Mouse (Mus musculus) kidney, postnatal 14 days (tissue): ENCODE data around the gene She.

ENCODE experiments used
- DNase-seq: peaks from one replicate; pipeline ENCODE4 v3.0.0; 2022; ENCODE audit warnings: mixed read lengths

Gene She

DNA sequence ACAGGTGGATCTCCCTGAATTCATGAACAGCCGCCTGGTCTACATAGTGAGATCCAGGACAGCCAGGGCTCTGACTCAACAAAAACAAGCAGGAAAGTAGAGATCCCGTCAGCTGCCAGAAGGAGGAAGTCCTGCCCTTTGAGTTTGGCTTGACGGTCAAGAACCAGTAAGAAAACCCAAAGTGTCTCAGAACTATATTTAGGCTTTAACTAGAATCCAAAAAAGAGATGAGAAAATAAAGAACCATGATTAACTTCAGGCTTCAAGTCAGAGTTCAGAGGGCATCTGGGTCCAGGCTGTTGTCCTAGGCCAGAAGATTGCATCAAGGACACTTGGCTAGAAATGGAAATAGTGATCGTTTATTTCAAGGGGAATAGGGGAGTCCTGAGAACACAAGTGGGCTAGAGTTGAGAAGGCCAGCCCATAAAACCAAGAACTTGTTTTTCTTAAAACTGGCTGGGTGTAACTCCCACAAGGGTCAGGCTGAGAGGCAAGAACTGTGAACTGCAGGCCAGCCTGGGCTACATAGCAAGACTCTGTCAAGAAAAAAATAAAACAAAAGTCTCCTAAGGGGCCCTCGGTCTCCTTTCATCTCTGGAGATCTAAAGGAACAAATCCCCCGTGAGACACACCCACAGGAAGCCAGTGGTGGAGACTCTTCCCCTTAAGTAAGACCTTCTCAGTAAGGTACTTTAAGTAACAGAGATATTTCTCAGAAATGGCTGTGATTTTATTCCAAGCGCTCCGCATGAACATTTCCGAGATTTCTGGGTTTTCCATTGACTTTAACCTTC, 32.7 kb downstream of the She start:
- peak; percentile 69 for DNase-seq

DNA sequence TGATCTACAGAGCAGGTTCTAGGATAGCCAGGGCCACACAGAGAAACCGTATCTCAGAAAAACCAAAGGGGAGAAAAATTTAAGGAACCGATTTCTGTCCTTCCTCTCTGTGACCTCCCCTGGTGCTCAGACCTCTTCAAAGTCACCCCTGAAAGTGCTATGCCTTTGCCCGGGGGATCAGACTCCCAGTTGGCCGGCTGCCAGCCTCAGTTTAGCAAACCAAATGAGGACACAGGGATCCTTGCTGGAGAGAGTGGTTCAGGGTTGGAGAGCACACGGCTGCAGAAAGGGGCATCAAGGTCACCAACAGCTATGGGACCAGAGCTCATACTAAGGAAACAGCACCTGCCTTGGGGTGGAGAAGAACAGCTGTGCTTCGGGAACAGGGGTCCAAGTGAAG, 33.9 kb downstream of the She start:
- DNase-seq: no peak

DNA sequence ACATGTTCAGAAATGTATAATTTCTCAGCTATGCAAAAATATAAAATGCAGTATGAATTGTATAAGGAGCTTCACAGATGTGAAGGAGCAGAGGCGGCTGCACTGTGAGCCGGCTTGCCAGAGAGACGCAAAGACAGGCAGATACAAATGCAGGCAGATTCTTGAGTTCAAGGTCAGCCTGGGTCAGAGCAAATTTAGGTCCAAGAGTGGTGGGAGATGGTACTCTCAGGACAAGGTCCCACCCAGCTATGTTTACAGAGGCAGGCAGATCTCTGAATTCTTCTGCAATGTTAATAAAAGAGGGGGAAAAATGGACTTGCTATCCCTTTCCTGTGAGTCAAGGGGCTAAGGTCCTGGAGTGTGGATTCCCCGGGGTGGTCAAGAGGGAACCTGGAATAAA, 34.6 kb downstream of the She start:
- DNase-seq: no peak

GRCm38 (mm10) chr3:89867651-89868050, 36.5 kb downstream of the She start:
- no peak for DNase-seq

DNA sequence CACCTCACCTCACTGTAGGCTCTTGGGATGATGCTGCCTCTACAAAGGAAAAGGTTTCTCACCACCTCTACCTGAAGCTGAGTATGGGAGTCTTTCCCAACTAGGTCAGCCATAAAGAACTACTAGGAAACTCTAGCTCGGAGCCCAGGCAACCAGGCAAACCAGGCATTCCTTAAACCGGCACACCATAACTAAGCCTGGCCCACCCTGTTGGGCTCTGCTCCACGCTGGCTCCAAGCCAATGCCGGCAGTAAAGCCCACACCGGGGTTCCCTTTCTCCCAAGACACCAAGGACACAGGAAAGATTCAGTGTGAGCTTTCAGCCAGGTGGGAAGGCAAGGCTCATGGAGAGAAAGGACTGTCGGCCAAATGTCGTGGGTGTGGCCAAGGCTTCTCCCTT, 37.2 kb downstream of the She start:
- DNase-seq: peak; percentile 58

DNA sequence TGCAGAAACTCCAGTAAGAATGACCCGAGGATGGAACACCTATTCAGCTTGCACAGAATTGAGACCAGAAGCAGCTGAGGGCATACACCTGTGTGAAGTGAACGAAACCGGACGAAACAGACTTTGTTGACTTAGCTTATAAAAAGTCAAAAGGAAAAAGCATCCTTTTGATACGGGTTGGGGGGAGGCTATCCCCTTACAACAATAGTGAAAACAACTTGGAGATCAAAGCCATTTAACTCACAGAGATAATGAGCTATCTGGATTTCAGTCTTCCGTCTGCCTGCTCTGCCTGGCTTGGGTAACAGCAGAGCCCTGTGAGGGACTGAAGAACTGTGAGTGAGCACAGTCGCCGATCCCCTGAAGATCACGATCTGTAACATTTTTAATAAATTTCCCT, 37.8 kb downstream of the She start:
- no peak for DNase-seq

- DNase-seq: peak; percentile 50
Measured at GRCm38 (mm10) chr3:89869556-89869955, 38.4 kb downstream of the She start.

- DNase-seq: no peak
Measured at GRCm38 (mm10) chr3:89870472-89871271, 39.5 kb downstream of the She start.

- no peak for DNase-seq
Measured at GRCm38 (mm10) chr3:89871339-89871914, 40.3 kb downstream of the She start.

GRCm38 (mm10) chr3:89872209-89872608, 41.0 kb downstream of the She start:
- no peak for DNase-seq

- peak; percentile 54 for DNase-seq
Measured at GRCm38 (mm10) chr3:89872684-89873083, 41.5 kb downstream of the She start.

DNA sequence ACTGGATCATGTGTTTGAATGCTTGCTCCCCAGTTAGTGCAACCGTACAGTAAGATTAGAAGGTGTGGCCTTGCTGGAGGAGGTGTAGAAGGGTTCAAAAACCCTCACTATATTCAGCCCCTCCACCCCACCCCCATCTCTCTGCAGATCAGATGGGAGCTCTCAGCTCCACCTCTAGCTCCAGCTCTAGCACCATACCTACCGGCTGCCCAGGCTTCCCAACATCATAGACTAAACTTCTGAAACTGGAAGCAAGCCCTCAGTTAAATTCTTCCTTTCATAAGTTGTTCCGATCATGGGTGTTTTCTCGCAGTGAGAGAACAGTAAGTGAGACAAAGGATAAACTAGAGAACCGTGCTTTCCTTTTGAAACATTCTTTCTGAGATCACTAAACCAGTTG, 42.9 kb downstream of the She start:
- DNase-seq: no peak

GRCm38 (mm10) chr3:89875021-89875420, 43.9 kb downstream of the She start:
- DNase-seq: no peak

DNA sequence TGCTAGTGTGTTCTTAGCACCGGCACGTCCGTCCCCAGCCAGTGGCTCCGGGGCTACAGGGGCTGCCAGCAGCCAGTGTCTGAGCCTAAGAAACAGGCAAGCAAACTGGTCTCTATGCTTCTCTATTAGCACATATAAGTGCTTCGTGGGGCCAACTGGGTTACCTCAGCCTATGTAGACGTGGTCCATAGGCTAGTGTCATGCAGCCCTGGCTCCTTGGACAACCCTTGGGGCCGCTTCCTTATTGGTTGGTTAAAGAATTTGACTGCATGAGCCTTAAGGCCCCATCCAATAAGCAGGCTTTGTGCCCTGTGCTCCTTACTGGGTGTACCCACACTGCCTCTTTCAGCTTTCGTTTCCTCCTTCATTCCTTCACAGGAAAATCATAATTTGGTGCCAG, 44.6 kb downstream of the She start:
- no peak for DNase-seq

GRCm38 (mm10) chr3:89876469-89876868, 45.3 kb downstream of the She start:
- DNase-seq: no peak

DNA sequence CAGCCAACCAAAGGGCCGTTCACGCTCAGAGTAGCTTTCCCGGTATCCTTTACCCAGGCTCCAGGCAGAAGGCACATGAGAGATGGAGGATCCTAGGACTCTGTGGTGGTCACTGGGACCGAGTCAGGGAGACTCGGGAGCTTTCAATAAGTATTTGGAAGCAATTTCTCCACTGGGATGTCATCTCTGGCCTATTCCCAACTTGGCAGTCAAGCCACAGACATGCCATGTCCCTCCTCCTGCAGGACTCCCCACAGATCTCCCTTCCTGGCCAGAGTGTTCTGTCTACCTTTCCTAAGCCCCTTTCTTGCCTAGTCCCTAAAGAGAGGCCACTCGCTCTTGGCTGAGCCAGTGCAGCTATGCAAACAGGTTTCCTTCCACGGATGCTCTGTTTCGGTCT, 46.0 kb downstream of the She start:
- no peak for DNase-seq

DNA sequence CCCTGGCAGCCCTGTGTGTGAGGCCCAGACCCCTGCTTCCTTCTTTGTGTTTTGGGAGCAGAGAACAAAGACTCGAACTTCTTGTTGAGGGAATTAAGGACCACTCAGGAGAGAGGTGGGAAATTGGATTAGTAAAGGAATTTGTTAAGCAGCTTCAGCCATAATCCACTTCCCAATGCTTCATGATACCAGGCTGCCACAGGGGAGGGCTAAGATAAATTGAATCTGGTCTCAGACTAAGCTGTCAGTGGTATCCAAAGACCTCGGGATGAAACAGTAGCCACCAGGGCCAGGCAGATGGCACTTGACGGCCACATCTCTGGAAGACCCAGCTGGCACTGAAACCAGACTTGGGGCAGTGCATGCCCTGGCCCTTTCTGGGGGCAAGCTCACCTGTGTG, 47.3 kb downstream of the She start:
- DNase-seq: no peak

- DNase-seq: no peak
Measured at GRCm38 (mm10) chr3:89879326-89879725, 48.2 kb downstream of the She start.

GRCm38 (mm10) chr3:89880036-89880851, 49.1 kb downstream of the She start:
- DNase-seq: no peak

DNA sequence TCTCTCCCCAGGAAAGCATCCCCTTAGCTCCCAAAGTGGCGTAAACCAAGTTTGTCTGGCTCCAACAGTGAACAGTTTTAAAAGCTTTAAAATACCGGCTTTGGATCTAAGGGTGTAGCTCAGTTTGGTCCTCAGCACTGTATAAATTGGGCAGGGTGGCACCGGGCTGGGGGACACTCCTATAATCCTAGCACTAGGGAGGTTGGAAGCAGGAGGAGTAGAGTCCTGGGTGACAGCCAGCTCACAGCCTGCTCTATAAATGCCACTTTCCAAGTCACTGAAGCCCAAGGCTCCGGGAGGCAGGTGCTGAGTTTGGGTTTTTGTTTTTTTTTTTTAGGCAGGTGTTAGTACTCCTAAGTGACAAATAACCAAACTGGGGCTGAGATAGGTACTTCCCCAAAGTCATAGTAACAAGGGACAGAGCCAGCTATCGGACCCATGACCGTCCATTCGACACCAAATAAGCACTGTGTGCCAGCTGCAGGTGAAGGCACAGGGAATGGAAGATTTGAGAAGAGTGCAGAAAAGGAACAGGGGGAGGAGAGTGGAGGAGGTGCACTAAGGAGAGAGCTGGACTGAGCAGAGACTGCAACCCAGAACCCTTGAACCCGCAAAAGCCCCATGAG, 51.5 kb downstream of the She start:
- no peak for DNase-seq

DNA sequence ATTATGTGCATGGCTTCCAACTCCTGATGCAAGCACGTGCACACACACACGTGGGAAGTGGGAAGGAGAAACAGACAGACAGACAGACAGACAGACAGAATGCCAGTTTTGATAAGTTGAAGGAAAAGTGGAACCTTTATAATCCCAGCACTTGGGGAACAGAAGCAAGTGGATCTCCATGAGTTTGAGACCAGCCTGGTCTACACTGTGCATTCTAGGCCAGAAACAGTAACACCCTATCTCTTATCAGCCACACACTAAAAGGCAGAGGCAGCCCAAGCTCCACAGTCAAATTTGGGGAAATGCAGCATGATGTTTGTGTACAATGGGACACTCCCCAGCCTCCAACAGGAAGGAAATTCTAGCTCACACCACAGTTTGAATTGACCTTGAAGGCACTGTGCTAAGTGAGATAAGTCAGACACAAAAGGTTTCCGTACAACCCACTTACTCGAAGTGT, 52.4 kb downstream of the She start:
- DNase-seq: no peak

- no peak for DNase-seq
Measured at GRCm38 (mm10) chr3:89885766-89886165, 54.6 kb downstream of the She start.
